Mouse (Mus musculus): ENCODE measurements around the gene Ggt1.

The Ggt1 gene

DNA sequence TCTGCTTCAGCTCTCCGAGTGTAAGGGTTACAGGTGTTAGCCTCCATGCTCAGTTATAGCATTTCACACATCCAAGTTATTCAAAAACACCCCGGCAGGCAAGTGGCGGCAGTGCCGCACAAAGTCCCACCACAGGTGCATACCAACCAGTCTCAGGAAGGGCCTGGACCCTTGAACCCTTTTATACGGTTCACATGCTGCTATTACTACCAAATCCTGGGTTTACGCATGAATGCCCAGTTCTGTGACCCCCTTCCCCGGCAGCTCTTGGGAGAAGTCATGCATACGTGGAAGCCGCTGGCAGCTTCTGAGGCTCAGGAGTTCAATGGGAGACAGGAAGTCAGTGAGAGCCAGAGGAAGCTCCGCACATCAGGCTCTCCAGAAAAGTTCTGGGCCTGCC is 11.8 kb downstream of the Ggt1 start:
- no peak for DNase-seq (ENCODE audit: low spot score in 2 of 2)

DNA sequence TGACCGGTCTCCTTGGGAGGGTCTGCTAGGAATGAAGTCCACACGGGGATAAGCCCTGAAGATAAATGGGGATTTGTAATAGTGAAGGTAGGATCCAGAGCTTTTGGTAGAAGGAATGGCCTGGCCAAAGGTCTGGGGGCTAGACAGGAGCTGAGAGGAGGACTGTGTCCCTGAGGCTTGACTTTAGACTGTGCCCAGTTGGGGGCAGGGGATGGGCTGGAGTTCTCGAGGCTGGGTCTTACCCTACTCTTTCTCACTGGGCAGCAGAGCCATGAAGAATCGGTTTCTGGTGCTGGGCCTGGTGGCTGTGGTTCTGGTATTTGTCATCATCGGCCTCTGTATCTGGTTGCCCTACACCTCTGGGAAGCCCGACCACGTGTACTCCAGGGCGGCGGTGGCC is 12.6 kb downstream of the Ggt1 start:
- DNase-seq (ENCODE audit: low spot score in 2 of 2), result no peak

DNA sequence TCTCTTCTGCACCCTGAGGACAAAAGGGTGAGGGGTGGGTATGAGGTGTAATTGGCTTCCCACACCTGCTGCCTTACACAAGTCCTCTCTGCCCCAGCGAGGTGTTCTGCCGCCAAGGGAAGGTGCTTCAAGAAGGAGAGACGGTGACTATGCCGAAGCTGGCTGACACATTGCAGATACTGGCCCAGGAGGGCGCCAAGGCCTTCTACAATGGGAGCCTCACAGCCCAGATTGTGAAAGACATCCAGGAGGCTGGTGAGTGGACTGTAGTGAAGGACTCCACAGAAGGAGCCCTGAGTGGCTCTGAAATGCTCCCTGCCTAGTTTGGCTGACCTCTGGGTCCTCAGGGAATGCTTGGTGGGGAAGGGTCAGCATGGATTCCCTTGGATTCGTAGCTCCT is 17.7 kb downstream of the Ggt1 start:
- no peak for DNase-seq (ENCODE audit: low spot score in 2 of 2)

DNA sequence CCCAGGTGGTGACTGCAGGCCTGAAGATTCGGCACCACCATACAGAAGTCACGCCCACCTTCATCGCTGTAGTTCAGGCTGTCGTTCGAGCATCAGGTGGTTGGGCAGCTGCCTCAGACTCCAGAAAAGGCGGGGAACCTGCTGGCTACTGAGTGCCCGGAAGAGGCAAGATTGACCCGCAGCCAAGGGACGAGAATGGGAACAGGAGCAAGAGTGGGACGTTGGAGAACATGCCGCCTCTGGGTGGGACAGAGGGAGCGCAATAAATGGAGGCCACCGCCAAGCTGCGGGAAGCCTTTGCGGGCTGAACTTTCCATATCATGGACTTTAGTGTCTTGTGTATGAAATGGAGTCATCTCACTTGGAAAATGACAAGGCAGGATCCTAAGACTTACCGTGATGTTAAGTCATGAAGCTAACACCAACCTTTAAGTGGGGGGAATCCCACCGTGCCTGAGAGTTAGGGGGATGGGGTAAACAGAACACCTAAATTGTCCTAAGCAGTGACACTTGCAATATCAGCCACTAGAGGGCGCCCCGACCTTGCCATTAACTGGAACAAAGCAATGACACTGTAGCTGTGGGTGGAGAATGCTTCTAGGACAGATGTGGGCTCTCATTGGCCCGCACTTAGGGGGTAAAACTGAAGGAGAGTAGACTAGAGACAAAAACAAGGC is 24.6 kb downstream of the Ggt1 start:
- peak; percentile 88 to 92 for DNase-seq (ENCODE audit: low spot score in 2 of 2)

DNA sequence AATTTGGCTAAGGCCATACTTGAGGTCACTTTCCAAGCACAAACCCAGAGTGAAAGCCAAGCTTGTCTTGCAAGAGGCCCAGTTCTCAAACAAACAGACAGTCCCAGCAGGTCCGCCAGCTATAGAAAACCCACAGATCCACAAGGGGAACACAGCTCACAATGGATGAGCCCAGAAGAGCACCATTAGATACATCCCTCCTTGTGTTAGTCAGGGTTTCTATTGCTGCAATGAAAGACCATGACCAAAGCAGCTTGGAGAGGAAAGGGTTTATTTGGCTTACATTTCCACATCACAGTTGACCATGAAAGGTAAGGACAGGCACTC is 25.1 kb downstream of the Ggt1 start:
- DNase-seq (ENCODE audit: low spot score in 2 of 2), result no peak

DNA sequence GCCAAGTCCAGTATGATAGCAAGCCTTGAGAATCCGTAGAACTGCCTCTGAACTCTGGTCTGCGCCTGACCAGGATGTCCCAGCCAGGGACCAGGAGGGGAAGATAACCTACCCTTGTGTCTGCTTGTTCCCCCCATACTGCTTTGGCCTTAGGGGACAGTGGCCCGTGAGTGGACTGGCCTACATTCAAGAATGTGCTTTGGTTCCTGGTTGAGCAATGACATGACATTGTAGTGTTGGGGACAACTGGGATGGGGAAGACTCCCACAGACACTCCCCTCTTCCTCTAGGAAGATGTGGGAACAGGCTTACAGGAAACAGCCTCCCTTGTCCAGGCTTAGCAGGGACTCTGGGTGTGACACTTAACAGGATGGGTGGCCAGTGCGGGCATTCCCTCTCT is 26.4 kb downstream of the Ggt1 start:
- DNase-seq (ENCODE audit: low spot score in 2 of 2), result no peak

DNA sequence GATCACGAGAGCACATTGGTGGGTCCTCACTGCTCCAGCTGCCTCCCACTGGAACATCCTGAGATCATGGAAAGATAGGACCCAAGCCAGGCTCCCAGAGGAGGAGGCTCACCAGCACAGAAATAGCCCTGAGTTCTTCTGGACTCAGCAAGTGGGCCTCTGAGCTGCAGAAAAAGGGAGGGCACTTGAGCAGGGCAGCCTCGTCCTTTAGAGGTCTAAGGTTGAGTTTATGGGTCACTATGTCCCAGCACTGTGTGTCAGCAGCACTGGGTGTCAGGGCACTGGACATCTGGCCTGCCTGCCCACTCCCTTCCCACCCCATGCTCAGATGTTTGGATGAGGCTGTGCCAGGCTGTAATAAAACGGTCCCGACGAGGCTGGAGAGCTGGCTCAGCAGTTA is 26.9 kb downstream of the Ggt1 start:
- DNase-seq (ENCODE audit: low spot score in 2 of 2), result no peak

DNA sequence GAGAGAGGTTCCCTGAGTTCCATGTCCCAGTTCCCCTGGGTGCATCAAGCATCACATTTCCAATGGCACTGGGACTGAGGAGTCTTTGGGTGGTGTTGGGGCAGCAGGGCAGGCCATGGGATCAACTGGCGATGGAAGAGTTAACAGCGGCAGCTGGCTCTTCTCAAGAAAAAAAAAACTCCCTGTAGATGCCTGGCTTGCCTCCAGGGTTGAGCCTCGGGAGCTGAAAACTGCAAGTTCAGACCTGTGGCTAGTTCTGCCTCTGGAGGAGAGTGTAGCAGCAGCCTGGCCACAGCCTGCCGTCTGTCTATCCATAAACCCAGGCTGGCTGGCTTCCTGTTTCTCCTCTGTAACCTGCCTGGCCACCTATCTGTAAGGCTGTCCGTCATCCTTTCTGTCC is 27.7 kb downstream of the Ggt1 start, which contains the start of gene Ggt5:
Gene Ggt5 (plus strand): TSS at position 212 of the 400 bp plus-strand sequence.
- peak in 1 of 2 experiments; percentile 51 for DNase-seq (ENCODE audit: low spot score in 2 of 2)

DNA sequence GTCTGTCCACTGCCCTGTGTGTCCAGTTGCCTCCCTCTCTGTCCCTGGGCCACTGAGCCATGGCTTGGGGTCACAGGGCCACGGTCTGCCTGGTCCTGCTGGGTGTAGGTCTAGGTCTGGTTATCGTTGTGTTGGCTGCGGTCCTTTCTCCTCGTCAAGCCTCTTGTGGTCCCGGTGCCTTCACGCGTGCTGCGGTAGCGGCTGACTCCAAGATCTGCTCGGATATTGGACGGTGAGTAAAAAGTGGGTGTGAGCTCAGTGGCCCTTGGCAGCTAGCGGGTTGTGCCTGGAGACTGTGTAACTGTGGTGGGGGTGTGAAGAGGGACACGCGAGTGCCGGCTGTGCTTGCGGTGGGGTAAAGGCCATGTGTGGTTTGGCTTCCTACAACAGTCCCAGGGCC is 28.2 kb downstream of the Ggt1 start:
- no peak for DNase-seq (ENCODE audit: low spot score in 2 of 2)

DNA sequence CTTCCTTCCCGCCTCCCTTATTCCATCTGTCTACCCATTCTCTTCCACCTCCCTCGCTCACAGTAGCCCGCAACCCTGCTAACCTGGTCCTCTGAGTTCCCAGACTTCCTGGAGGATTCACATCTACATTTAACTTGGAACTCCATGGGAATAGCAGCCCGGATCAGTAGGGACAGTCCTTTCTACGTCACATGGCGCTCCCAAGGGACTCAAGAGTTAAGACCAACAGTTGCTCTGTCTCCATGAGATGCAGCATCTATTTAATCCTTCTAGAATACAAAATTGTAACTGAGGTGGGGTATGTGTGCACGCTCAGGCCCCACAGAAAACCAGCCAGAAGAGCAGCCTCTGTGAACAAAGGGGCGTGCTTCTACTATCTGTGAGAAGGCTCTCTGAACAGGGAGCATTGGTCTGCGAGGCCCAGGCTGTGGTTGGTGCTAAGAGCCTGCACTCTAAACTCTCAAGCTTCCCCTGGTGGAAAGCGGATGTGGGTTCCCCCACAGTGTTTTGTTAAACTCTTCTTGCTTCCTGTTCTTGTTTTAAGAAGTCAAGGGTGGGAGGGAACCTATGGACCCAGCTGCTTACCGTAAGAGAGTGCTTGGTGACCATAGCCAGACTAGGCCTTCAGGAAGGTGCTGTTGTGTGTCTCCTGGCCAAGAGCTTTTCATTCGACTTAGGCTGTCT is 29.9 kb downstream of the Ggt1 start:
- DNase-seq (ENCODE audit: low spot score in 2 of 2), result no peak

DNA sequence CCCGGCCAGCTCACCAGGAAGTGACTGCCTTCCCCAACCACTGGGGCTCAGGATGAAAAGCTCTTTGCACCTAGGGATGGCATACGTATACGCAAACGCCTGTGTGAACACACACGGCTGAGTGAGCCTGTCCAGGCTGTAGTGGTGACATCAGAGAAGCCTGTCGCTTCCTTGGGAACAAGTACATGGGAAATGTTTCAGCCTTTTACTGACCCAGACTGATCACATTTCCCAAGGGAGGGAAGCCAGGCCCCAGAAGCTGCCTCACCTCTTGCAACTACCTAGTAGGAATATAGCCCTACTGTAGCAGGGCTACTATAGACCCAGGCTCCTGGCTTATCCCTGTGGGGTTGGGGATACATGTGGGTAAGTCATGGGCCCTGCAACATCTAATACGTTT is 31.2 kb downstream of the Ggt1 start:
- no peak for DNase-seq (ENCODE audit: low spot score in 2 of 2)

DNA sequence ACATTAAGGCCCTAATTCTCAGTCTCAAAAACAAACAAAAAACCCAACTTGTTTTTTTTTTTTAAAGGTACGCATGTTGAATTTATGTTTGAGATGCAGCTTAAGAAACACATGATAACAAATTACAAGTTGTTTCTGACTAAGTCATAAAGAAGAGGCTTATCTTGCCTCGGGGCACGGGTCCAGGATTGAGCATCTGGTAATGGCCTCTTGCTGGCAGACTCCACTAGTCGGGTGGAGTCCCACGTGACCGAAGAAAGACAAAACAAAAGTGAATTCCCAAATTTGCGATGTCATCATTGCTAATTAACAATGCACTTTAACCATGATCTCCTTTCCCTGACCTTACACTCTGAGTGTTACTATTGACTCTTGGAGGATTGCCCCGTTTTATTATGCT is 34.6 kb downstream of the Ggt1 start:
- no peak for DNase-seq (ENCODE audit: low spot score in 2 of 2)

DNA sequence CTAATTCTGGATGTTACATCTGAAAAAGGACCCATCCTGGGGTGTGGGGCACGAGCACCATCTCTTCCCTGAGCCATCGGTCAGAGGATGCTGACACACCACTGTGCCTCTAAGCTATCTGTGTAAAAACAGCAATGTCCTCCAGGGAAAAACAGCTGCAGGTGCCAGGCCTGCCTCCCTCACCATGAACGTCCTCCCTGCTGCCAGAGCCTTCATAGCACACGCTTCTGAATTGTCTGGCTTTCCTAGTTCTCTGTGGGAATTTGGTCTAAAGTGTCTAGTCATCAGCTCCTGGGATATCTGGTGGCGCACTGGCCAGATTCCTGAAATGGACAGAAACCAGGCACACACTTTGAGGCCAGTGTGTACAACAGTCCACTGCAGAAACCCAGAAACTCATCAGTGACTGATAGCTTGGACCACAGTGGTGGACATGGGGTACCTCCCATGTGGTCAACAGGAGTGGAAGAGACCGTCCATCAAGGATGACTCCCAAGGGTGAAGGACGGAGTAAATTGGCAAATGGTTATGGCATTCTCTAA is 38.9 kb downstream of the Ggt1 start:
- DNase-seq (ENCODE audit: low spot score in 2 of 2), result no peak

DNA sequence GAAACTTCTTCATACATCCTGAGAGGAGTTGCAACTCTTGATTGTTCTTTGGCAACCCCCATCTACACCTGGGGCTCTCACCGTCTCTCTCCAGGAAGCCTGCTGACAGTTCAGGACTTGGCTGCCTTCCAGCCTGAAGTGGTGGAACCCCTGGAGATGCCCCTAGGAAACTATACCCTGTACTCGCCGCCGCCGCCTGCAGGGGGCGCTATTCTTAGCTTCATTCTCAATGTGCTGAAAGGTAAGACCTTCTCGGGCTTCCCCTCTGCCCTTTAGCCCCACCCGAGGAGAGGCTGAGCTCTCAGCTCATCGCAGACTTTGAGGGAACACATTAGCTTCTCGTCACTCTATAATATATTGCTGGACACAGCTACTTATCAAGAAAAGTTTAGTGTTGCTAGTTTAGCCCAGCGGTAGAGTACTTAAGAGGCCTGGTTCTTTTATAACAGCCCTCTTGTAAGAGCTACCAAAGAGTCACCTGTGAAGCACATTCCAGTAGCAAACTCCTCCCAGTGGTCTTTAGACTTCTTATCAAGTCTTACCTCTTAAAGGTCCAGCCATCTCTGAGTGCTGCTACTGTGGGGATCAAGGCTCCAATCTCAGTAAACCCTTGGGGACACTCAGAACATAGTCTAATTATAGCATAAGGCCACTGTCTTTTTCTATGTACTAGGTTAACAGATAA is 43.9 kb downstream of the Ggt1 start:
- DNase-seq (ENCODE audit: low spot score in 2 of 2), result no peak

DNA sequence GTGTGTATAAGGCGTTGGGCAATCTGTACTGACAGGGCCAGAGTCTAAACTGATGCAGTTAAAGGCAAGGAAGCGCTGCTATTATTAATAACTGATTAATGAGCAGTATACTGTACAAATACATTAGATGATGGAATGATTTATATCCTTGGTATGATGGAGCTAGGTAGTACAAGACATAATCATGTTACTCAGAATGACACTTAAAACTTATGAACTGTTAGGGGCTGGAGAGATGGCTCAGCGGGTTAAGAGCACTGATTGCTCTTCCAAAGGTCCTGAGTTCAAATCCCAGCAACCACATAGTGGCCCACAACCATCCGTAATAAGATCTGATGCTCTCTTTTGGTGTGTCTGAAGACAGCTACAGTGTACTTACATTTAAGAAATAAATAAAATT is 45.8 kb downstream of the Ggt1 start:
- DNase-seq (ENCODE audit: low spot score in 2 of 2), result no peak

DNA sequence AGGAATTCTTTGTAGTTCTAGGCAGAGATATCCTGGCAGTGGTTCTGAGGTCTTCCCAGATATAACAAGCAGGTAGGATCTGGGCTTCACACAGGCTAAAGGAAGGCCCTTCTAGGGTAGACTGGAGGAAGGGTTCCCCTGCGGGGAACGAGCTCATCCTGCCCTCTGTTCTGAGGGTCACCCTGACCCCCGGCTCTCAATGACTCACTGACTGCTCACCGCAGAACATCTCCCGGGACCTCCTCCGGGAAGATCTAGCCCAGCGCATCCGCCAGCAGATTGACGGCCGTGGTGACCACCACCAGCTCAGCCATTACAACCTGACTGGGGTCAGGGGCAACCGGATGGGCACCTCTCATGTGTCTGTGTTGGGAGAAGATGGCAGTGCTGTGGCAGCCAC is 47.6 kb downstream of the Ggt1 start:
- DNase-seq (ENCODE audit: low spot score in 2 of 2), result no peak

DNA sequence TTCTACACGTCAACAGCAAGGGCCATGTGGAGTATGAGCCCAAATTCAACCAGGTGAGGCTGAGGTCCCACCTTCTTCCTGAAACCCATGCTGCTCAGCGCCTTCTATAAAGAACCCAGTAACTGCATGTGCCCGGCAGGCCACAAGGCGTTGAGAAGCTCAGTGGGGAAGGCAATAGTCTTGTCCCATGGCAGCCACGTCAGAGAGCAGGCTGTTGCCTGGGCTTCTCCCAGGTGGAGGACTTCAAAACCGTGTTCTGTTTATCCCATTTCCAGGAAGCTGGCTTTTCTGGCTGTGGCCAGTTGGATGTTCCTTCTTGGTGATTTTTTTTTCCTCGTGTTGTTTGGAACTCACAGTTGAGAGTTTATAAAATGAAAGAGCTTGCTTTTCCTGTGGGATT is 49.1 kb downstream of the Ggt1 start:
- no peak for DNase-seq (ENCODE audit: low spot score in 2 of 2)

DNA sequence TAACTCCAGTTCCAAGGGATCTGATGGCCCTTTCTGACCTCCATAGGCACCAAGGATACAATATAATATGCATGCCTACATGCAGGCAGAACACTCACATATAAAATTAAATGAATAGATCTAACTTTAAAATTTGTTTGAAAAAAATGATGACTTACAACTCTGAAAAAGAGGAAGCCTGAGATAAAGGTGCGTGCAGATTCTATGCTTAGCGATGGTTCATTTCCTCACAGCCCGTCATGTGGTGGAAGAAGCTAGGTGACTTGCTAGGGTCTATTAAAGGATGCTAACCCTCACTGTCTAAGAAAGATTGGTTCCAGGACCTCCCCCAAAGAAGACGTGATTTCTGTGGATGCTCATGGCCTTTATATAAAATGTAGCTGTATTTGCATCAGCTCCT is 54.6 kb downstream of the Ggt1 start:
- DNase-seq (ENCODE audit: low spot score in 2 of 2), result no peak

DNA sequence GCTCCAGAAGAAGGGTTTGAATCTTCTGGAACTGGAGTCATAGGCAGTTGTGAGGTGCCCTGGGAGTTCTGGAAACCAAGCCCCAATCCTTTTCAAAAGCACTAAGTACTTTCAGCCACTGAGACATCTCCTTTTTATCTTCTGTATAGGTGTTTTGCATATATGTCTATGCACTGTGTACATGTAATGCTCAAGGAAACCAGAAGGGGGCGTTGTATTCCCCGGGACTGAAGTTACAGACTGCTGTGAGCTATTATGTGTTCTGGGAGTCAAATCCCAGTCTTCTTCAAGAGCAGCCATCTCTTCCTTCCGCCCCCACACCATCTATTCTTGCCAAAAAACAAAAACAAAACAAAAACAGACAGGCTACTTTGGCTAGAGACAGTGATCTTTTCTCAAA is 59.4 kb downstream of the Ggt1 start:
- DNase-seq (ENCODE audit: low spot score in 2 of 2), result no peak

DNA sequence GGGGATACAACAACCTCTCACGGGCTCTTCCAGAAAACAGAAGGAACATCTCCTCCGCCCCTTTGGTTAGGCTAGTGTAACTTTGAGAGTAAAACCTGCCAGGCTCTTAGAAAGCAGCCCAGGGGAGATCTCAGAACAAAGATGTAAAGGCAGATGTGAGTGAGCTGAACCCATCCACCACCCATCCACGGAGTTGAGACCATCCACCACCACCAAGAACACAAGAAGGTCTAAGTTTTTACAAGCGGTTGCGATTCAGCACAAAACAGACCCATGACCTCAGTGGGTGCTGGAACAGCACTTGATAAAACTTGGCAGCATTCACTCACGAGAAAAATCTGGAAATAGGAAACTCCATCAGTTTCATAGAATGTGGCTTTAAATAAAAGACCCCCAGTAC is 64.5 kb downstream of the Ggt1 start:
- no peak for DNase-seq (ENCODE audit: low spot score in 2 of 2)

DNA sequence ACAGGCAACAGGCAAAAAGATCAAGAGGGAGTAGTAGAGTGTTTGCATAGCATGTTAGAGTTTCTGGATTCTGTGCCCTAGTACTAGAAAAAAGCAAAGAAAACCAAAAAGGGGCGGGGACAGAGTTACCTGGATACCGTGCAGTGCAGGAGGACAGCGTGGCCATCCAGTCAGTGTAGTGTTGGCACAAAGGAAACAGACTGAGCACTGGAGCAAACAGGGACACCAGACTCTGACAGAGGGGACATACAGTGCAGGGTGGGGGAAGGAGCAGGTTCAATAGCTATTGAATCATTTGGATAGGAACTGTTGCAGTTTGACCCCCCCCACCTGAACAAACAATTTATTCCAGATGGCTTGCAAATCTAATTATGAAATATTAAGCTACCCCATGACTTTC is 65.6 kb downstream of the Ggt1 start:
- no peak for DNase-seq (ENCODE audit: low spot score in 2 of 2)

DNA sequence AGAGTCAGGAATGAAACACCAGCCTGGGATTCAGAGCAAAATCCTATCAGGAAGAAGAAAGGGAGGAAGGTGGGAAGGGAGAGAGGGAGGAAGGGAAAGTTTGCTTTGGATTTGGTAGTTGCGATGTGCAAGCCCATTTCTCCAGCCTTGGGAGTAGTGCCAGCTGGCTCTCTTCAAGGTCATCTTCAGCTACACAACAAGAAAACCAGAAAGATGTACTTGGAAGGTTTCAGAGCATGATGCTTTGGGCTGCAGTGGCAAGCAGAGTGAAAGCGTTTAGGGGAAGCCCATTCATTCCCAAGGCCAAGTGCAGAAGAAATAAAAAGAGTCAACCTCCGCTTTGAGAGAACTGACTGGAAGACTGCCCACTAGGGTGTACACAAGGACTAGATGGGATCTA is 66.1 kb downstream of the Ggt1 start:
- DNase-seq (ENCODE audit: low spot score in 2 of 2), result no peak

DNA sequence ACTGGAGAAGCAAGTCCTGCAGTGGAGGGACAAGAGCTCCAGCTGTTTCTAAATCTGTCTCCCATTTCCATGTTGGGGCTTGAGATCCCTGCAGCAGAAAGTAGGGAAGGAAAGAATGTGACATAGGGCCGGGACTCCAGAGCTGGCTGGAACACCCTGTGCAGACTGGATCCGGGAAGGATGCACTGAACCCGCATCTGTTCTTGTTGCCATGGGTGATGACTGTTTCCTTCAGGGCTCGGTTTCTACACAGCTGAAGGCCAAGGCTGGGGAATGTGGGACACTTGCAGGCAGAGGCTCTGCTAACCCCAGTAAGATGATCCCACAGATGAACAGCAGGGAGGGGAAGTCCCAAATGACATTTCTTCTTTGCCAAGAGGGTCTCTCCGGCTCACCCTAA is 71.2 kb downstream of the Ggt1 start:
- no peak for DNase-seq (ENCODE audit: low spot score in 2 of 2)
